Mouse (Mus musculus): Measurements from ENCODE around the gene Naa80. TPM values are rescaled to one million over a fixed set of nuclear protein-coding genes. Genes with fewer than 3 reads are reported as not detected.

Naa80 gene
- polyA plus RNA-seq, 1 experiment = 21.1 TPM

DNA sequence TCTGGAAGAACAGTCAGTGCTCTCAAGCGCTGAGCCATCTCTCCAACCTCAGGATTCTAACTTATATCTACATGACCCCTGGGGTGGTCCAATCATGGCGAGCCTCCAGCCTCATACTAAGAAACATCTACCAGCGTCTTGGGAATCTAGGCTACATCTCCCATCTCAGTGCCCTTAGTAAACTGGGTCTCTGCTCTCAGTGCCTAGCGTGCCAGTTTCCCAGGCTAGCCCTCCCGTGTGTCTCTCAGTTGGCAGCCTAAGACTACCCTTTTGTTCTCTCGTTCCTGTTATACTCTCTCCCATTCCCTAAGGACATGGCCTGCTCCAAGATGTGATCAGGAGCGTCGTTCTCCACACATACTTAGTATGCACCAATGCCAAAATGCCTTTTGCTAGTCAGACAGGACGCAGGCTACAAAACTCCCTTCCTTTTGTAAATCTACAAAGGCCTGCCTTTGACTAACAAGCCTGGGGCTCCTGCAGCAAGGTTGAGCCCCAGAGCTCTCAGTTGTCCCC is 52.7 kb downstream of the Naa80 start:
- peaks cover 60% of the 10 kb centered on the region for H3K4me1 ChIP-seq (ENCODE audit: control insufficient read depth, insufficient read depth, low read length)
- H3K4me3 ChIP-seq (ENCODE audit: insufficient read depth, low read length) = no peak overlapping the region
- TF ChIP-seq POLR2A (IDR thresholded peaks at IDR 0.05; ENCODE audit: borderline replicate concordance, low read depth, low read length) = no peak
- no peak for TF ChIP-seq CTCF (IDR thresholded peaks at IDR 0.05; ENCODE audit: low read depth, low read length)
- no peak overlapping the region for H3K27ac ChIP-seq (ENCODE audit: insufficient read depth, low read depth, low read length)

- Histone ChIP-seq H3K27ac (ENCODE audit: insufficient read depth, low read depth, low read length) (no peak overlapping the region), H3K4me3 (ENCODE audit: insufficient read depth, low read length) (peak overlapping the region; percentile 85; the same call in 1 of the 2 replicates), H3K4me1 (ENCODE audit: control insufficient read depth, insufficient read depth, low read length) (peaks cover 56% of the 10 kb centered on the region)
- no peak for TF ChIP-seq CTCF (IDR thresholded peaks at IDR 0.05; ENCODE audit: low read depth, low read length)
- TF ChIP-seq POLR2A (IDR thresholded peaks at IDR 0.05; ENCODE audit: borderline replicate concordance, low read depth, low read length) = no peak
Observed at GRCm38 (mm10) chr9:107631861-107632260, 53.2 kb downstream of the Naa80 start.

GRCm38 (mm10) chr9:107632478-107632877 is 53.8 kb downstream of the Naa80 start:
- peaks cover 51% of the 10 kb centered on the region for H3K4me1 ChIP-seq (ENCODE audit: control insufficient read depth, insufficient read depth, low read length)
- TF ChIP-seq CTCF (IDR thresholded peaks at IDR 0.05; ENCODE audit: low read depth, low read length) (no peak), POLR2A (IDR thresholded peaks at IDR 0.05; ENCODE audit: borderline replicate concordance, low read depth, low read length) (no peak)

GRCm38 (mm10) chr9:107633091-107633660 is 54.5 kb downstream of the Naa80 start:
- Histone ChIP-seq H3K4me3 (ENCODE audit: insufficient read depth, low read length) (peak overlapping the region; percentile 85), H3K27ac (ENCODE audit: insufficient read depth, low read depth, low read length) (peak overlapping the region; percentile 88), H3K4me1 (ENCODE audit: control insufficient read depth, insufficient read depth, low read length) (peaks cover 44% of the 10 kb centered on the region)
- TF ChIP-seq POLR2A (IDR thresholded peaks at IDR 0.05; ENCODE audit: borderline replicate concordance, low read depth, low read length) (no peak), CTCF (IDR thresholded peaks at IDR 0.05; ENCODE audit: low read depth, low read length) (no peak)

More at GRCm38 (mm10) chr9:107632478-107632877, 53.8 kb downstream of the Naa80 start:
- Histone ChIP-seq H3K27ac (ENCODE audit: insufficient read depth, low read depth, low read length) (peak overlapping the region; percentile 88), H3K4me3 (ENCODE audit: insufficient read depth, low read length) (peak overlapping the region; percentile 85)

Other genes with a start within 250 kb of the Naa80 start
- 14.1 and 15.3 TPM in 2 replicates for gene Hemk1, start 240.5 kb upstream of the Naa80 start, polyA plus RNA-seq (2012; ENCODE audit: insufficient read depth, insufficient read length, missing spikeins)
- gene 6430571L13Rik, start 238.3 kb upstream of the Naa80 start, polyA plus RNA-seq (2012; ENCODE audit: insufficient read depth, insufficient read length, missing spikeins) = not detected in 2 replicates
- gene Cacna2d2, start 179.3 kb upstream of the Naa80 start, polyA plus RNA-seq (2012; ENCODE audit: insufficient read depth, insufficient read length, missing spikeins) = not detected in 2 replicates
- gene Tmem115, start 44.9 kb upstream of the Naa80 start, polyA plus RNA-seq (2012; ENCODE audit: insufficient read depth, insufficient read length, missing spikeins) = 19.0 and 20.9 TPM in 2 replicates
- 18.9 and 30.6 TPM in 2 replicates for gene Cyb561d2, start 36.7 kb upstream of the Naa80 start, polyA plus RNA-seq (2012; ENCODE audit: insufficient read depth, insufficient read length, missing spikeins)
- gene Nprl2, start 36.7 kb upstream of the Naa80 start, polyA plus RNA-seq (2012; ENCODE audit: insufficient read depth, insufficient read length, missing spikeins) = 19.9 and 22.5 TPM in 2 replicates
- 0.66 TPM in 1 of 2 replicates, not detected in the other for gene Zmynd10, start 31.6 kb upstream of the Naa80 start, polyA plus RNA-seq (2012; ENCODE audit: insufficient read depth, insufficient read length, missing spikeins)
- gene Rassf1, start 27.3 kb upstream of the Naa80 start, polyA plus RNA-seq (2012; ENCODE audit: insufficient read depth, insufficient read length, missing spikeins) = 45.1 and 46.2 TPM in 2 replicates
- gene Tusc2, start 15.6 kb upstream of the Naa80 start, polyA plus RNA-seq (2012; ENCODE audit: insufficient read depth, insufficient read length, missing spikeins) = 23.0 and 23.6 TPM in 2 replicates
- 8.8 and 10.3 TPM in 2 replicates for gene Hyal2, start 10.9 kb upstream of the Naa80 start, polyA plus RNA-seq (2012; ENCODE audit: insufficient read depth, insufficient read length, missing spikeins)
- 2.3 and 4.7 TPM in 2 replicates for gene Hyal1, start 2.0 kb upstream of the Naa80 start, polyA plus RNA-seq (2012; ENCODE audit: insufficient read depth, insufficient read length, missing spikeins)
- gene Hyal3, start 1.9 kb downstream of the Naa80 start, polyA plus RNA-seq (2012; ENCODE audit: insufficient read depth, insufficient read length, missing spikeins) = 0.29 and 0.59 TPM in 2 replicates
- 8.2 and 8.6 TPM in 2 replicates for gene Ifrd2, start 8.8 kb downstream of the Naa80 start, polyA plus RNA-seq (2012; ENCODE audit: insufficient read depth, insufficient read length, missing spikeins)
- gene Sema3b, start 30.3 kb downstream of the Naa80 start, polyA plus RNA-seq (2012; ENCODE audit: insufficient read depth, insufficient read length, missing spikeins) = not detected in 2 replicates
- 994 and 1,017 TPM in 2 replicates for gene Gnai2, start 56.5 kb downstream of the Naa80 start, polyA plus RNA-seq (2012; ENCODE audit: insufficient read depth, insufficient read length, missing spikeins)
- gene Slc38a3, start 90.6 kb downstream of the Naa80 start, polyA plus RNA-seq (2012; ENCODE audit: insufficient read depth, insufficient read length, missing spikeins) = not detected in 2 replicates
- gene Gnat1, start 100.8 kb downstream of the Naa80 start, polyA plus RNA-seq (2012; ENCODE audit: insufficient read depth, insufficient read length, missing spikeins) = not detected in 2 replicates
- not detected in 2 replicates for gene Sema3f, start 131.6 kb downstream of the Naa80 start, polyA plus RNA-seq (2012; ENCODE audit: insufficient read depth, insufficient read length, missing spikeins)
- gene Rbm5, start 192.1 kb downstream of the Naa80 start, polyA plus RNA-seq (2012; ENCODE audit: insufficient read depth, insufficient read length, missing spikeins) = 177 and 178 TPM in 2 replicates

Data from bone marrow macrophage, adult 2 months (primary cell).